Mouse (Mus musculus) regulatory T cell (primary cell): Measurements from ENCODE around the gene Trim72.

Experiments used
- in situ Hi-C: fragments of 300-600 bp; cut with MboI, MseI; formaldehyde crosslinking; loops from one replicate; pipeline ENCODE4 v1.15.1; 2025; ENCODE audit warnings: high pct_unique_total_duplicates

Gene Trim72

DNA sequence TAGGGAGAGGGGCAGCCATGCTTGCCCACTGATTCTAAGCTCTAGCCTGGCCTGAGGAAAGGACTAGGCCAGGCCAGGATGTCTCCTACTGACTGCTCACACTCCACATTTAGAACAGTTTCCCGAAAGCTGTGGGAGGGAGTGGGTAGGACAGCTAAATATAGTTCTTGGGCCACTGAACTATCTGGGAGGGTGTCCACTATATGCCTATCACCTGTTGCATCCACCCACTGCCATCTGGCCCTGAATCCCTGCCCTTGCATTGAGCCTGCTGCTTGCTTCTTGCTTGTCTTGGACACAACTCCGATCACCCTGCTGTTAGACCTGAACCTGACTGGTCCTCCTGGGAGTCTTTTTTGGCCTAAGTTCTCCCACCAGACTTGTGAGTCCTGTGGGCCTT is at the start of gene Trim72:
Gene Trim72, plus strand, starts transcription at position 262 of the 400 bp plus-strand sequence.
- in situ Hi-C loops = loop anchor here (25.0 kb wide), 1 partner anchor 209 kb away; the partner anchor contains the start of gene Cox6a2

DNA sequence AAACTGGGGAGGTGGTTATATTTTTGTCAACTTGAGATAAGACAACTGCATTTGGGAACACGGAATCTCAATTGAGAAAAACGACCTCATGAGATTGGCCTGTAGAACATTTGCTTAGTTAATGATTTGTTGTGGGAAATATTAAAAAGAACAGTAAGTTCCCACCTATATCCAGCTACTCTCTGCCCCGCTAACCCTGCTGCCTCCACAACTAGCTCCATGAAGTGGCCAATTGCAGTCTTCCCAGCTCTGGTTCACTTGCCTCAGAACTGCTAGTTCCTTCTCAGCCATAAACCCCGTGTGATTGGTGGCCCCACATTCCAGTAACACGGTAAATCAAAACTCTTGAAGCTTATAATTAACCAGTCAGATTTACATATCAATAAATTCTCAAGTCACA is 44.4 kb upstream of the Trim72 start:
- in situ Hi-C loops = no loop called here

DNA sequence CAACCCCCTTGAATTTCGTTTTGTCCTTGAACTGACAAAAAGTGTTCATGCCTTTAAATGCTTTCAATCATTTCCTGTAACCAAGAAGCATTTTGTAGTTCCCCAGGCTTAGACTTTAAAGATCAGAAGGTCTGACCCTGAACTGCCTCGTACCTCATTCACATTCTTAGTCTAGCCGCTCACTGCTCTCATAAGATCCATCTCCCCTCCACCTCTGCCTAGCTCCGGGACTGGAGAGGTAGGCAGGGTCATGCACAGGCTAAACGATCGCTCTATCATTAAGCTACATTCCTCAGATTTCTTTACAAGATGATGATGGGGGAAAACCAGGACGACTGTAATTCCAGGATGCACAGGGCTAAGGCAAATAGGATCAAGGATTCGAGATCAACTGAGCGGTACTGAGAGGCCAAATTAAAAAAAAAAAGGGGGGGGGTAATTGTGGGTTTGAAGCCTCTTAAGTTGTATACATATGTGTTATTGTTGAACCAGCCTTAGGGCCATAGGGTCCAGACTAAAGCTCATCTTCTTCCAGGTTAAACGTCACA is 37.3 kb upstream of the Trim72 start:
- in situ Hi-C loops = no loop called here

DNA sequence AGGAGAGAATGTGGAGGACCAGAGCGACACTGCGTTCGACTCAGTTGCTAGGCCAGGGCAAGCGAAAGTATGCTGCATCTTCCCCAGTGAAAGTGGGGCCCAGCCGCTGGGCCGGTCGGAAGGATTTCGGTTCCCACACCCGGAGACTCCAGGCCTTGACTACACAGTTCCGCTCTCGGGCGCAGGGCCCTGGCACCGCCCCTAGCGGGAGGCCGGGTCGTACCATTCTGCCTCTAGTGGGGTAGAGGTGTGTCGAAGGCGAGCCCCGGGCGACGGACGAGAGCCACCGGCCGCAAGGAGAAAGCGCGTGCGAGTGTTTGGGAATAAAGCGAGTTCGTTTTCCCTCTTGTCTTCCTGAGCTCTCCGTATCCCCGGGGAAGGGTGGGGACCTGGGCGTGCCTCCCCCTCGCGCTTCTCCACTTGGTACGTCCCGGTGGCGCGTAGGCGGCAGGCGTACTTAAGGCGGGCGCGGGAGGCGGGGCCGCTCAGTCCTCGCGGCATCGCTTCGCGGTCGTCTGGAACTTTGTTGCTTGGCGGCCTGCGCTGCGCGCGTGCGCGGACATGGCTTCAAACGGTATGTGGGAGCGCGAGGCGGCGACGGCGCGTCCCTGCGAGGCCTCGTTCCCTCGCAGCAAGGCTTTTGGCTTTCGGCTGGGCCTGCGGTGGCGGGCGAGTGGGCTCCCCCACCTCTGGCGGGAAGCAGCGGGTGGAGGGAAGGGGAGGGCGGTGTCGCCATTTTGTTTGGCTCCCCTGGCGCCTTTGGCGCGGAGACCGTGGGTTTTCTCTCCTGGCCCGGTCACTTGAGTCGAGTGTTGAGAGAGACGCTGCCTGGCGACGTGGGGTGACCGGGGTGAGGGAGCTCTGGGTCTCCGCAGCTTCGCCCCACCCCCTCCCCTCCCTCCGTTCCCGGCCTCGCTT is 36.5 kb upstream of the Trim72 start, which contains the start of gene Fus:
Gene Fus, plus strand, starts transcription at position 454 of the 918 bp plus-strand sequence.
- in situ Hi-C loops = no loop called here

DNA sequence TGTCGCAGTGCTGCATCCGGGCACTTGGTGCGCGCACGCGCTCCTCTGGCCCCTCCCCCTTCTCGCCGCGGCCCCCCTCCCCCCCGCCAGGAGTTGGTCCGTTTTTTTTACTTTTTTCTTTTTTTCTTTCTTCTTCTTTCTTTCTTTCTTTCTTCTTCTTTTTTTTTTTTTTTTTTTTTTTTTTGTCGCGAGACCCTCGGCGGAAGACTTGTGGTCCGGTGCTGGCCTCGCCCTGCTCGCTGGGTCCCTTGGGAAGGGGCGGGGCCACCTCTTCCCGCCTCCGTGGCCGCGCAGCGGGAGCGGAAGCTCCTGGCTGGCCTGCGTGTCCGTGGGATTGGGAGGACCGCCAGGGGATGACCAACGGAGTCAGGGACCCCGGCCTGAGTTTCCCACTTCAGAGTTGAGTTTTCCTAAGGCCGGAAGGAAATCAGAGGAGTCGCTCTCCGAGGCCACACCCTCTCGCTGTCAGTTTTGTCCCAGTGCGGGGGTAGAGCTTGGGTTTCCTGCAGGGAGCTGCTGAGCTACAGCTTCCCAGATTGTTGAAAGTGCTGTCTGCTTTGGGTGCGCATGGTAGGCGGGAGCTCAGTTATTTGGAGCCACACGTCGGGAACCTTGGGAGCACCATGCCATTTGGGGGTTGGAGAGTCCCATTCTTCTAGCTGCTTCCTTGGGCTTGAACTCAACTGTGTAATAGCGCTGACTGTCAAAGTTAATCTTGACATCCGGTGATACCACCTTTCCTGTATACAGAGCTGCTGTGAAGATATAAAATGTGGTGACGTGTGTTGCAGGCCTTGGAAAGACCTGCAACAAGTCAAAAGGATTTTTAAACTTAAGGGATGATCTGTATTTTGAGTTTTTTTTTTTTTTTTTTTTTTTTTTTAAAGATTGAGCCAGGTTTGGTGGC is 35.6 kb upstream of the Trim72 start:
- in situ Hi-C loops = no loop called here

DNA sequence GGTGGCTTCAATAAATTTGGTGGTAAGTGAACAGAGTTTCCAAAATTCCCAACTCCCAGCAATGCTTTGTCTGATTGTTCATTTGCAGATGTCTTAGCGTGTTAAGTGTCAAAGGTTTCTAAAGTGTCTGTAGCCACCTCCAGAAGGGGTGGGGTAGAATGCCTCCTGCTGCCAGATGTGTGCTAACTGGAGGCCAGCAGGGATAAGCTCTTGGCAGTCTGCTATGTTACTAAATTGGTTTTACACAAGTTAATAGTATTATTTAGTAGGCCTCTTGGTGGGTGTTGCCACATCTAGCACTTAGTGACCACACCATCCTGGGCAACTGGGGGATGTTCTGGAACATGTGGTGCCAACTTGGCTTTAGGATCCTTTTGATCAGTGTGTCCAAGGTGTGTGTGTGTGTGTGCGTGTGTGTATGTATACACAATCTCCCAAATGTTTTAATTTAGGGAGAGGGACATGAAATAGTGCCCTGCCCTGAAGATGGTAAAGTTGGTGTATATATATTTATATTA is 29.3 kb upstream of the Trim72 start:
- in situ Hi-C loops = loop anchor here (10.0 kb wide), 1 partner anchor 450 kb away; no protein-coding TSS in a partner anchor

DNA sequence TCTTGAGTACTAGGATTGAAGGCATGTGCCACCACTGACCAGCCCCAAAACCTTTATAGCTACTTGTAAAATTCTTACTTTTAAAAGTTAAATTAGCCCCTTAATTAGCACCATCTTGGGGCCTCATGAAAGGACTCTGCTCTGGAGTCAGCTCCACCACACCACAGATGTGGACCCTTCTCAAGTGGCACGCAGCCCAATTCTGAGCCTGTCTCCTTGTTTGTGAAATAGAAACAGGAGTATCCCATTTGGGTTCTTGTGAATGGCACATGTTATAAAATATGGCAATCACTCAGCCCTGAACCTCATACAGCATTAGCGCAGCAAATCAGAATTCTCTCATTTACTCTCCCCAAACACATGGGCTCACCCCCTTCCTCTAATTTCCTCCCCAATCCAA is 24.9 kb upstream of the Trim72 start:
- in situ Hi-C loops = loop anchor here (10.0 kb wide), 1 partner anchor 454 kb away; no protein-coding TSS in a partner anchor

DNA sequence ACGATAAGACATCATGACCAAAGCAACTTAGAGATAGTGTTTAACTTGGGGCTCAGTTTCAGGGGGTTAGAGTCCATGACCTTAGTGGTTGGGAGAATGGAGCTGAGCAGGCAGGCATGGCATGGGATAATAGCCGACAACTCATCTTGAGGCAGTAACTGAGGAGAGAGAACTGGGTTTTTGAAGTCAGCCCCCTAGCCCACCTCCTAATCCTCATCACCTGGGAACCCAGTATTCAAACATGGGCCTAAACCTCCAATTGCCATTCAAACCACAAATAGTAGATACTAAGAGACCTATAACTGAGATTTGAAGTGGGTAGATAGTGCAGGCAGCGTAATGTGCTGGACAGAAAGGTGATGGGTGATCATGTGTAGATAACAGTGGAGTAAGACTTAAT is 23.1 kb upstream of the Trim72 start:
- in situ Hi-C loops = no loop called here

DNA sequence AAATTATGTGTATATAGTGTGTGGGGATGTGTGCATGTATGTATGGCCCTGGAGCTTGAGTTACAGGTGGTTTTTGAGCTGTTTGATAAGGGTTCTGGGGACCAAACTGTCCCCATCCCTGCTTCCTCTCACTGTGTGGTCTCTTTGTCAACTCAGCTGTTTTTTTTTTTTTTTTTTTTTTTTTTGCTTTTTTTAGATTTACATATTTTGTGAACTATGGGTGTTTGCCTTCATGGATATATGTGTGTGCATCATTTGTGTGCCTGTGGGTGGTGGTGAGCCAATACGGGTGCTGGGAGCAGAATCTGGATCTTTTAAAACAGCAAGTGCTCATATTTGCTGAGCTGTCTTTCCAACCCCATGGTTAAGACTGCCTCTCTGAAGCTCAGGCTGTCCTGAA is 14.8 kb upstream of the Trim72 start:
- in situ Hi-C loops = no loop called here

DNA sequence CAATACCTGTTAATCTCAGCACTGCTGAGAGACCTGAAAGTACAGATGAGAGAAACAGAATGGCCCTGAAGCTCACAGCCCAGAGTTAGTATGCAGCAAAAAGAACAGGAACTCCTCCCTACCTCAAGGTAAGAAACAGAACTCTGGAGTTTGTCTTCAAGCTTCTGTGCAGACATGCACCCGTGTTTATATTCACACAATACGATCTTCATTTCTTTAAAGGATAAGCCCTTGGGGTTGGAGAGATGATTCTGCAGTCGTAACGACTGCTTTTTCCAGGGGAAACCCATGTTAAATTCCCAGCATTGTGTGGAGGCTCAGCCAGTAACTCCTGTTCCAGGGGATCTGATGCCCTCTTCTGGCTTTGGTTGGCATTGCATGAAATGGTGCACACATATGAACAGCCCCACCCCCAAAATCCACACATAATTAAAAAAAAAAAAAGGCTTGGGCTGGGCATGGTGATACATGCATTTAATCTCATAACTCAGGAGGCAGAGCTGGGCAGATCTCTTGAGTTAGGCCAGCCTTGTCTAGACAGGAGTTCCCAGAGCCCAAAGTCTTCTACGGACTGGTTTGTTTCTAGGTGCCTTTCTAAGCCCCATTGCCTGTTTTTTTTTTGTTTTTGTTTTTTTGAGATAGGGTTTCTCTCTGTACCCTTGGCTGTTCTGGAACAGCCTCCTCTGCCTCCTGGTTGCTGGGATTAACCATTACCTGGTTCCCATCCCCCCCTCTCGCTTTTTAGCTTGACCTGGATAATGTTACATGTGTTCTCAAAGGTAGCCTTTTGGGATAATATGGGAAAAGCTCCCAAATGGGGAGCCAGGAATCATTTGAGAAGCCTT is 11.9 kb upstream of the Trim72 start:
- in situ Hi-C loops = no loop called here

DNA sequence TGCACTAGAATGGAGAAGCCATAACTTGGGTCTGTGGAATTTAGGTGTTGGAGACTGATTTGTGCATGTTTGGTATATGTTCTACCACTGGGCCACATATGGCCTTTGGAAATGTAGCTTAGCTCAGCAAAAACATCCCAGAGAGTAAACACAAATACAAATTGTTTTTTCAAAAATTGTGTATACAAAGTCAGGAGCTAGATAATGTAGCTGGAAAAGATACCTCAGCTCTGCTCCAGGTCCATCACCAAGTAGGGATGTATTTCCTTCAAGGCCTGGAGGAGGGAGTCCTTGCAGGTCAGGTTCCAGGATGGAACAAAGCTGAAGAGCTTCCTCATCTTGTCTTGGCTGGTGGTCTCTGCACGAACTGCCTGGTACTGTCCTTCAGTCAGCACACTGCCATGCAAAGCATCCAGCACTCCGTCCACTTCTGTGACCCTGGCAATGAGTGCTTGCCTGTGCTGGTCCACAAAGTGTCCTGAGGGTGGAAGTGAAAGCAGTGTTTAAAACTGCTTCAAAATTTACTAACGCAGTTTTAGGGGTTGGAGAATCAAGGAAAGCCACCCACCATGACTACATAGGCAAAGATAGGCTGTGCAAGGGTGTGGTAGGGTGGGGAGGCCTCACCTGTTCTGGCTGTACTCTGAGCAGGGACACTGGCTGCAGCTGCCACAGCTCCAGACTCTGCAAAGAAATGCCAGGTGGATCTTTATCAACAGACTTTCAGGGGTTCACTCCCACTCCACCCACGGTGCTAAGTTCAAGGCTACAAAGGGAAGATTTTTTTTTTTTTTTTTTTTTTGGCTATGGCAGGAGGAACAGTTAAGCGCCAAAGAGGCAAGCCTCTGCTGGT is 11.0 kb upstream of the Trim72 start:
- in situ Hi-C loops = no loop called here

DNA sequence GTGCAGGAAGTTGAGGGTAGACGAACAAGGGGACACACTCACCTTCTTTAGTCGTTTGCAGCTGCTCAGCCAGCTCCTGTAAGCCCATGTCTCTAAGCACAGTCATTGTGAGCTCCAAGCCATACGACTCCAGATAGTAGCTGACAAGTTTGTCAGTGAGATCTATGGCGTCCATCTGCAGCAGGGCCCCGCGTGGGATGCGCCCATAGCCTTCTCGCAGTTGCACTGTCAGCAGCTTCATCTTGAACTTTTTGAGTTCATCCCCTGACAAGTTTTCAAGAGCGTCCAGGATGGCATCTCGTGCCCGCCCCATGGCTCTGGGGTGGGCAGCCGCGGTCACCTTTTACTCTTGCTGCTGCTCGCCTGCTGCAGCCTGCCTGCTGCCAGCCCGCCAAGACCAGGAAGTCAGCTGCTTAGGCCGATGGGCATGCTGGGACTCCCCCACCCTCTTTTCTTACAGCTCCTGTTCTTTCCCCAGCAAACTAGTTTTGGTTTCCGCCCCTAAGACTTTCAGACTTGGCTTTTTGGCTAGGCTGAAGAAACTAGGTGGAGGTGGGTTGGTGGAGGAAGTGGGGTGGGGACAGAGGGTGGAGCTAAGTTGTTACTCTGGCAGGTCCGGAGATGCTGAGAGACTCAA is 10.3 kb upstream of the Trim72 start, which contains the start of gene Pycard:
Gene Pycard, minus strand, starts transcription at position 527 of the 637 bp plus-strand sequence.
- in situ Hi-C loops = no loop called here

DNA sequence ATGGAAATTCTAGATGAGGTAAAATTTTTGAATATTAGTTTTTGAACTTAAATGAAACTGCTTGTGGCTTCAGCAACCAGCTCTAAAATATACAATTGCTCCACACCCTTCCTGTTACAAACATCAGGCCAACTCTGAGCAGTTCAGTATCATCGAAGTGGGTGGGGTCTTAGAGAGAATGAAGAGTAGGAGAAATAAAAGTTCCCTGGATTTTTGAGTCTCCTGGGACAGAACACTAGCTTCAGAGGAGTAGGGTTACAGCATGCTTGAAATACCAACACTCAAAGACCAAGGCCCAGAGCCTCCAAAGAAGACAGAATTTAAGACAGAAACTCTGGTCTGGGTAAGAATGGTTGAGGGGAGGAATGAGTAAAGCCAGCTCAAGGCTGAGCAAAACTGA is 4.3 kb upstream of the Trim72 start:
- in situ Hi-C loops = no loop called here

DNA sequence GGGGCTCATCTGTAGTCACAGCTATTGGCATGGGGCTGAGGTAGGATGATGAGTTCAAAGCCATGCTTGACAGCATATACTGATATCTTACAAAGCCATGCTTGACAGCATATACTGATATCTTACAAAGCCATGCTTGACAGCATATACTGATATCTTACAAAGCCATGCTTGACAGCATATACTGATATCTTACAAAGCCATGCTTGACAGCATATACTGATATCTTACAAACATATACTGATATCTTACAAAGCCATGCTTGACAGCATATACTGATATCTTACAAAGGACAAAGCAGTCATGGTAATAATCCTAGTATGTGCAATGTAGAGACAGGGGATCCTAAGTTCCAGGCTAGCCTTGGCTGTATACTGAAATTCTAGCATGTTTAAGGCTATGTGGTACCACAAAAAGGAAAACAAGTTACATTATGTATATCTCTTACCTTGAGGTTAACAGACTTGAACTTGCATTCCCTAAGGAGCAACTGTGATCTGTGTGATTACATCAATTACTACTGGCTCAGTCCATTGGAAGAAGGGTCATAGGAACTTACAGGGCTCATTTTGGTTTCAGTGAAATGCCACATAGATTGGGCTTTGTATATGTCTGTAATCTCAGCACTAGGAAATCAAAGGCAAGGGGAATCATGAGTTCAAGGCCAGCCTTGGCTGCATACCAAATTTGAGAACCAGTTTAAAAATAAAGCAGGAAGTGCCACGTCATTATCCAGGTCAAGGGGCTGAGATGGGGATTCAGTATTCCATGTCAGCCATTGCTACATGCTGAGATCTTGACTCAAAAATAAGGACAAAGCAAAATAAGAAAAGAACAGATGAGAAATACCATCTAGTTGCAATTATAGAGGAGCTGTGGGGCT is 3.4 kb upstream of the Trim72 start:
- in situ Hi-C loops = loop anchor here (25.0 kb wide), 1 partner anchor 212 kb away; the partner anchor contains the start of gene Cox6a2

DNA sequence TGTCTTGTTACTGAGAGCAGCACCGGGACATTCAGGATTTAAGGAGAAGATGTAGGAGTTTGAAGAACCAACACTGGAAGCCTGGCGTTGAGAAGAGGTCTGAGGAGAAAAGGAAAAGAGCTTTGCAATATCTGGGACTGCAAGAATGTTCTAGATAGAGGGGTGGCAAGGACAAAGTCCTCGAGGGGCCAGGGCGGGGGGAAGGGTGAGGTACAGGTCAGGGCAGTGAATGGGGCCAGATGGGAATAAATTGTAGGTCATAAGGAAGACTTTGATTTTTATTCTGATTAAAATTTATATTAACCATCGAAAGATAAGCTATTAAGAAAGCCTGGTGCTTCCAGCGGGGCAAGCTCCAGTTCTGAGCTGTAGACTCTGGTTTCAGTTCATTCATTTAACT is 651 bp upstream of the Trim72 start:
- in situ Hi-C loops = loop anchor here (25.0 kb wide), 1 partner anchor 209 kb away; the partner anchor contains the start of gene Cox6a2

DNA sequence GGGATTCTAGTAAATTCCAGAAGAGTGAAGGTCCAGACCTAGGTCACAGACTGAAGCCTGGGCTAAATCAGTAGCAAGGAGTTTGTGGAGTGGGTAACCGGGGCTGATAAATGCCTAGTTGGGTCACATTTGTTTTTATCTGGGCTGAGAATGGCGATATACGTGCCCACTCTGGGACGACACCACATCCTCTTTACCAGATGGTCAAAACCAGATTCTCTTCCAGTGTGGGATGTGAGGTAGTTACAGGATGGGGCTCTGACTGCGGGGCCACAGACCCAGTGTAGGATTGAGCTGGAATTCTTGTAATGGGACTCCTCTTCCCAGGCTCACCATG is 369 bp downstream of the Trim72 start:
- in situ Hi-C loops = loop anchor here (25.0 kb wide), 1 partner anchor 208 kb away; the partner anchor contains the start of gene Cox6a2

DNA sequence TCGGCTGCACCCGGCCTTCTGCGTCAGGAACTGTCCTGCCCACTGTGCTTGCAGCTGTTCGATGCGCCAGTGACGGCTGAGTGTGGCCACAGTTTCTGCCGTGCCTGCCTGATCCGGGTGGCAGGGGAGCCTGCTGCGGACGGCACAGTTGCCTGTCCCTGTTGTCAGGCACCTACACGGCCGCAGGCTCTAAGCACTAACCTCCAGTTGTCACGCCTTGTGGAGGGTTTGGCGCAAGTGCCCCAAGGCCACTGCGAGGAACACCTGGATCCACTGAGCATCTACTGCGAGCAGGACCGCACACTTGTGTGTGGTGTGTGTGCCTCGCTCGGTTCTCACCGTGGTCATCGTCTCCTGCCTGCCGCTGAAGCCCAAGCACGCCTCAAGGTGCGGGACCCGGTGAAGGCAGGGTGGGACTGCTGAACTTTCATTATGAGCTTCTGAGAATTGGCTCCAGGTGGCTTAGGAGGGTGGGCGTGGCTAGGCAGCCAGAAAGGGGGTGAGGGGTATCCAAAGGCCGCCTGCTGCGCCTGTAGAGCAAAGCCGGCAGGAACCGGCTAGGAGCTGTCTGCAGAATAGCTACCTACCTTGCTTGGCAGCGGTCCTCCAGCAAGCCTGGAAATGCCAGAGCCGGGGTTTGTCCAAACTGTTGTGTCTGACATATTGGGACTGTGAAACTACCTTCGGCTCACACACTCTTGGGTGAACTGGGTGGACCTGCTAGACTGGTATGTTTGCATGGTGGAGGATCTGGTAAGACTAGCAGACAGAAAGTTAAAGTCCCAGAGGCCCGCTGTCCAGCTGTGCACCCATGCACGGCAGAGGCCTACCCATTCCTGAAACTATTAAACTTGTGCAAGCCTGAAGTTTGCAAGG is 976 bp downstream of the Trim72 start:
- in situ Hi-C loops = loop anchor here (25.0 kb wide), 1 partner anchor 208 kb away; the partner anchor contains the start of gene Cox6a2
